Mouse (Mus musculus) kidney, embryonic 14.5 days (tissue): ENCODE data around the gene Ctsh. TPM values are rescaled to one million over a fixed set of nuclear protein-coding genes. Genes with fewer than 3 reads are reported as not detected.

Experiments used
- ATAC-seq: fragments of 200-750 bp; cut with Nextera tagmentation; 2 replicates; pipeline ENCODE4 v1.8.0; 2017; ENCODE audit warnings: moderate number of reproducible peaks, mild to moderate bottlenecking, moderate TSS enrichment, moderate library complexity; ENCODE audit not compliant: low FRiP score, low TSS enrichment
- H3K27ac ChIP-seq: fragments of 300-500 bp; sonication (generic); 2 replicates; pipeline ENCODE4 v1.5.1; 2014; ENCODE audit warnings: low read depth, mild to moderate bottlenecking, low read length, moderate library complexity, mixed read lengths
- H3K27me3 ChIP-seq: fragments of 300-500 bp; sonication (generic); 2 replicates; pipeline ENCODE4 v1.6.1; 2014; ENCODE audit warnings: mild to moderate bottlenecking, low read length; ENCODE audit not compliant: control insufficient read depth, insufficient read depth
- H3K36me3 ChIP-seq: fragments of 300-500 bp; sonication (generic); 2 replicates; pipeline ENCODE4 v1.6.1; 2014; ENCODE audit warnings: low read length, mixed read lengths; ENCODE audit not compliant: control insufficient read depth, insufficient read depth
- H3K4me1 ChIP-seq: fragments of 300-500 bp; sonication (generic); 2 replicates; pipeline ENCODE4 v1.6.1; 2014; ENCODE audit warnings: low read length, mixed read lengths; ENCODE audit not compliant: control insufficient read depth, insufficient read depth
- H3K4me2 ChIP-seq: fragments of 300-500 bp; sonication (generic); replicated peaks from 2 replicates; pipeline ENCODE4 v1.6.1; 2014; ENCODE audit warnings: low read depth, mild to moderate bottlenecking, low read length
- H3K4me3 ChIP-seq: fragments of 300-500 bp; sonication (generic); 2 replicates; pipeline ENCODE4 v1.5.1; 2014; ENCODE audit warnings: mild to moderate bottlenecking, low read length
- H3K9ac ChIP-seq: fragments of 300-500 bp; sonication (generic); 2 replicates; pipeline ENCODE4 v1.6.1; 2014; ENCODE audit warnings: low read depth, mild to moderate bottlenecking, low read length, moderate library complexity
- H3K9me3 ChIP-seq: fragments of 300-500 bp; sonication (generic); 2 replicates; pipeline ENCODE4 v1.6.1; 2016; ENCODE audit warnings: low read length; ENCODE audit not compliant: control insufficient read depth
- WGBS: fragments of 180-500 bp; shearing (Covaris S2); extraction: QIAGEN DNeasy Blood & Tissue Kit; methylation state at CpG from one replicate; pipeline ENCODE4 v1.1.7; 2014; 5-methylcytosine and 5-hydroxymethylcytosine counted together
- polyA plus RNA-seq: library from polyadenylated mRNA; unstranded; fragments of >200 nt; fragmentation: Nextera tagmentation; extraction: Ambion mirVana; gene quantifications from 2 replicates; pipeline ENCODE4 v1.2.1, GENCODE M21; 2014

Ctsh gene
- 57.0 and 70.4 TPM in 2 replicates for polyA plus RNA-seq

DNA sequence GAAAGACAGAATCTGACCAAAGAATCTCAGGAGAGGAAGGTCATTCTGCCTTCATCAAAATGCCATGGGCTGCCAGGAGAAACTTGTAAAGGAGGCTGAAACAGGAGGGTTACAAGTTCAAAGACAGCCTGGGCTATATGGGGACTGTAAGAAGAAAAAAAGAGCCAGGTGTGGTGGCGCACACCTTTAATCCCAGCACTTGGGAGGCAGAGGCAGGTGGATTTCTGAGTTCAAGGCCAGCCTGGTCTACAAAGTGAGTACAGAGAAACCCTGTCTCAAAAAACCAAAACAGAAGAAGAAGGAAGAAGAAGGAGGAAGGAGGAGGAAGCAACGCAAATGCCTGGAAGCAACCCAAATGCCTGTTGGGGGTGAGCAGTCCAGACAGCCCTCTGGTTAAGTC lies at the start of gene Ctsh:
TSS of gene Ctsh (plus strand) at position 301 of the 400 bp plus-strand sequence.
- H3K27ac ChIP-seq = peak within 1 kb of the TSS; percentile 48; the same call in 1 of the 2 replicates

DNA sequence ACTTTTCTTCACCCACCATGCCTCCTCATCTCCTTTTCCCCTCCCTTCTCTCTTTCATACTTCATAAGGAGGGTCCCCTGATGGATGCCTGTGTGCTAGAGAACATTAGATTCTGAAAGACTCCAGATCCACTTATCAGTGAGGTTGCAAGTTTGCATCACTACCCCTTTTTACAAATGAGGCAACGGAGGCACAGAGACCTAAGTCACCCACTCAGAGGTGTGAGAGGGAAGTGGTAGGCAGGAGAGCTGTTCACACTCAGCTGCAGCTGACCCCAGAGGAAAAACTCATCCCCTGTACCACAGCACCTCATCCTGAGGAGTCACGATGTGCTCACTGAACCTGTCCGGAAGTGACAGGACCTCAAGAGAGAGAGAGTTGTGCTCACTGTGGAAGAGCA lies 47.5 kb upstream of the Ctsh start:
- 79% methylated on average over 3 of the region's 3 CpGs for WGBS
- Histone ChIP-seq H3K27me3 (no peaks in the 10 kb centered on the region), H3K27ac (no peak overlapping the region), H3K4me1 (no peaks in the 10 kb centered on the region), H3K9me3 (no peaks in the 10 kb centered on the region), H3K4me3 (no peak overlapping the region), H3K4me2 (no peak overlapping the region), H3K9ac (no peak overlapping the region), H3K36me3 (no peaks in the 10 kb centered on the region)
- ATAC-seq = no peak

More for the DNA sequence above, at the start of gene Ctsh:
- peak within 1 kb of the TSS; percentile 56 for H3K9ac ChIP-seq
- no peak for ATAC-seq
- WGBS = 80% methylated on average over 2 of the region's 2 CpGs
- H3K4me2 ChIP-seq = peak within 1 kb of the TSS; percentile 92
- no peaks in the 10 kb centered on the region for H3K36me3 ChIP-seq
- no peaks in the 10 kb centered on the region for H3K9me3 ChIP-seq
- no peaks in the 10 kb centered on the region for H3K4me1 ChIP-seq
- peak within 1 kb of the TSS; percentile 57 for H3K4me3 ChIP-seq
- no peaks in the 10 kb centered on the region for H3K27me3 ChIP-seq

GRCm38 (mm10) chr9:90007094-90007493 lies 46.9 kb upstream of the Ctsh start:
- Histone ChIP-seq H3K27ac (no peak overlapping the region), H3K4me2 (no peak overlapping the region), H3K9me3 (no peaks in the 10 kb centered on the region), H3K4me1 (no peaks in the 10 kb centered on the region), H3K9ac (no peak overlapping the region), H3K36me3 (no peaks in the 10 kb centered on the region), H3K27me3 (no peaks in the 10 kb centered on the region), H3K4me3 (no peak overlapping the region)
- WGBS = 51% methylated on average over 2 of the region's 2 CpGs
- ATAC-seq = no peak

GRCm38 (mm10) chr9:90008138-90008537 lies 45.8 kb upstream of the Ctsh start:
- Histone ChIP-seq H3K27ac (no peak overlapping the region), H3K4me2 (no peak overlapping the region), H3K27me3 (no peaks in the 10 kb centered on the region), H3K9me3 (no peaks in the 10 kb centered on the region), H3K4me3 (no peak overlapping the region), H3K9ac (no peak overlapping the region), H3K36me3 (no peaks in the 10 kb centered on the region), H3K4me1 (no peaks in the 10 kb centered on the region)
- ATAC-seq = peak; percentile 65
- WGBS = 66% methylated on average over 6 of the region's 6 CpGs

DNA sequence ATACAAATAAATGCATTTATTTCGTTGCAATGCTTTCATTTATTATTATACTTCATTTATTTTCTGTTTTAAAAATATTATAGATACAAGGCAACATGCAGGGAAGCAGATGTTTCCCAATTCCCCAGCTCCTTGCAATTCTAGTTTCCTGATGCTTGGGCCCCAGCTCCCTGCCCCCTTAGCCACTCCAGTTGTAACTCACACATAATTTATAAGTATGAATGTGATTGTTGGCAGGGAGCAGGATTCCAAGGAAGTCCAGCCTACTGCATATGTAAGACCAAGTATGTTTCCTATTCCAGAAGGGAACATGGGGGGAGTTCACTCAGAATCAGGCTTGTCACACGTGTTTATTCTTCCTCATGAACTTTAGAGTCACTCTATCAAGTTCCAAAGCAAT lies 42.1 kb upstream of the Ctsh start:
- no peak overlapping the region for H3K4me2 ChIP-seq
- H3K4me1 ChIP-seq = no peaks in the 10 kb centered on the region
- no peaks in the 10 kb centered on the region for H3K36me3 ChIP-seq
- ATAC-seq = 0 out of 2 replicates have a peak, but pooled peaks have one; percentile 47
- 52% methylated on average over 2 of the region's 2 CpGs for WGBS
- no peak overlapping the region for H3K27ac ChIP-seq
- no peaks in the 10 kb centered on the region for H3K9me3 ChIP-seq
- H3K27me3 ChIP-seq = no peaks in the 10 kb centered on the region
- no peak overlapping the region for H3K9ac ChIP-seq
- no peak overlapping the region for H3K4me3 ChIP-seq

DNA sequence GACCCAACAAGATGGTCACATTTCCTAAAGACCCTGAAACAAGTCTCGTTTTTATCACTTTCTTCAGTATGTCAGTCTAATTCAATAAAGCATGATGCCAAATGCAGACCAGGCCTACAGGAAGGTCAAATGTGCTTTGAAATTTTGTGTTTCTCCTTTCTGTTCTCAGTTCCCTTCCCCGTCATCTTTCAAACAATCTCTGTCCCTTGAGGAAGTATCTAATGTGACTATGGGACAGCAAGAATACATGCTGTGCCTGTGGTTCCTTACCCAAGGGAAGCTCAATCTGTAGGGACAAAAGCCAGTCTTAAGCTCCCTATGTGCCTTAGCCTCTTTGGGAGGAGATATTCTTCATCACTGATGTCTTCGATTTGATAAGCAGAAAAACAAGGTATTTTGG lies 39.3 kb upstream of the Ctsh start:
- no peak overlapping the region for H3K4me3 ChIP-seq
- no peaks in the 10 kb centered on the region for H3K4me1 ChIP-seq
- 93% methylated on average over 3 of the region's 3 CpGs for WGBS
- no peak overlapping the region for H3K27ac ChIP-seq
- ATAC-seq = no peak
- no peak overlapping the region for H3K4me2 ChIP-seq
- H3K27me3 ChIP-seq = no peaks in the 10 kb centered on the region
- H3K36me3 ChIP-seq = no peaks in the 10 kb centered on the region
- H3K9ac ChIP-seq = no peak overlapping the region
- no peaks in the 10 kb centered on the region for H3K9me3 ChIP-seq

GRCm38 (mm10) chr9:90016204-90016603 lies 37.7 kb upstream of the Ctsh start:
- Histone ChIP-seq H3K9ac (no peak overlapping the region), H3K27ac (no peak overlapping the region), H3K27me3 (no peaks in the 10 kb centered on the region), H3K4me2 (no peak overlapping the region), H3K4me1 (no peaks in the 10 kb centered on the region), H3K36me3 (no peaks in the 10 kb centered on the region), H3K9me3 (no peaks in the 10 kb centered on the region), H3K4me3 (no peak overlapping the region)
- ATAC-seq = no peak
- WGBS = 71% methylated on average over 6 of the region's 6 CpGs

- H3K4me2 ChIP-seq = no peak overlapping the region
- H3K4me3 ChIP-seq = no peak overlapping the region
- no peaks in the 10 kb centered on the region for H3K4me1 ChIP-seq
- H3K27me3 ChIP-seq = no peaks in the 10 kb centered on the region
- H3K9ac ChIP-seq = no peak overlapping the region
- H3K27ac ChIP-seq = no peak overlapping the region
- H3K36me3 ChIP-seq = no peaks in the 10 kb centered on the region
- ATAC-seq = no peak
- no peaks in the 10 kb centered on the region for H3K9me3 ChIP-seq
- 79% methylated on average over 6 of the region's 6 CpGs for WGBS
These were observed 33.1 kb upstream of the Ctsh start for GRCm38 (mm10) chr9:90020866-90021265.

DNA sequence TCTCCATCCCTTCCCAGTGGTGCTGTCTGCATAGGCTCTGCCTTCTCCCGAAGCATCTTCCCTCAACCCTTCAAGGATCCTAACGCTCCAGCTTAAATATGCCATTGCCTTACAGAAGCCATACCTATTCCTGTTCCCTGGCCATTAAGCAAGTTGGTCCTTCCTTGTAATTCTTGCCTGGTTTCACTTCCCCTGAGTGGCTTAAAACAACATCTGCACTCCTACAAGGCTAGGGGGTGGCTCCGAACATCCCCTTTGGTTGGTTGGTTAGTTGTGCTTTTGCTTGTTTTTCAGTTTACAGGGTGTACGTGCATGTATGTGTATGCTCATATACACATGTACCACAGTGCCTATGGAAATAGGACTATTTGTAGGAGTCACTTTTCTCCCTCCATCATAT lies 32.5 kb upstream of the Ctsh start:
- WGBS = 90% methylated on average over 4 of the region's 4 CpGs

More for the DNA sequence above, 32.5 kb upstream of the Ctsh start:
- no peak overlapping the region for H3K4me3 ChIP-seq
- no peaks in the 10 kb centered on the region for H3K27me3 ChIP-seq
- H3K9me3 ChIP-seq = no peaks in the 10 kb centered on the region
- H3K36me3 ChIP-seq = no peaks in the 10 kb centered on the region
- no peaks in the 10 kb centered on the region for H3K4me1 ChIP-seq
- no peak overlapping the region for H3K4me2 ChIP-seq
- ATAC-seq = no peak
- H3K9ac ChIP-seq = no peak overlapping the region
- no peak overlapping the region for H3K27ac ChIP-seq
